Mouse (Mus musculus) ovary, postnatal 10 days (tissue): ENCODE data around the gene Nhsl2.
"Not testable (repeated sequence)": the region's sequence is repeated elsewhere in the genome, so short reads cannot be mapped to it uniquely, and the experiment has no call there.

Experiments used
- DNase-seq: peaks from one replicate; pipeline ENCODE4 v3.0.0; 2022; ENCODE audit warnings: low spot score

Nhsl2 gene

DNA sequence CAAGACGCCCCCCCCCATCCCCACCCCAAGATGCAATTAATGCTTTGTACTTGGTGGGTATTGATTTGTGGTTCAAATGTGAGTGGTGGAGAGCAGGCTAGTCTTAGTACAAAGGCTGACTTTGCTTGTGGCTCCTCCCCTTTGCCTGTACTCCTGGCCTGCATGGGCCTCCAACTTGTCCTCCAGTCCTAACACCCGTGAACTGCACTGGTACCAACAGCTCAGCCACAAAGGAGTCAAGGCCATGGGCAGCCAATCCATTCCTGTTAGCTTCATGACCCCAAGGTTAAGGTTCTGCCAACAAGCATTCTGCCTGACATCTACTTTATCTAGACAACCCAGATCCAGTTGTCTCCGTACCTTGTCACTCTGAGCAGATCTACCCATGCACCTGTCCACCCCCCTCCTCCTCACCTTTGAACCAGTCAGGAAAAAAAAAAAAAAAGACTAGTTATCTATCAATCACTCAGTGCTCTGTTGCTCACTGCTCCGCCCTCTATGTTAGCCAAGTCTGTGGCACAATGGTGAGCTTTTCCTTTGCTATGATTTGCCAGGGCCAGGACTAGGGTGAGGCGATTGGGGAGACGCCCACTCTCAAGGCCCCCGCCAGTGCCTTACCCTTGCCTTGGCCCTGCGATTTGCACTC, 236.7 kb downstream of the Nhsl2 start:
- DNase-seq = no peak

DNA sequence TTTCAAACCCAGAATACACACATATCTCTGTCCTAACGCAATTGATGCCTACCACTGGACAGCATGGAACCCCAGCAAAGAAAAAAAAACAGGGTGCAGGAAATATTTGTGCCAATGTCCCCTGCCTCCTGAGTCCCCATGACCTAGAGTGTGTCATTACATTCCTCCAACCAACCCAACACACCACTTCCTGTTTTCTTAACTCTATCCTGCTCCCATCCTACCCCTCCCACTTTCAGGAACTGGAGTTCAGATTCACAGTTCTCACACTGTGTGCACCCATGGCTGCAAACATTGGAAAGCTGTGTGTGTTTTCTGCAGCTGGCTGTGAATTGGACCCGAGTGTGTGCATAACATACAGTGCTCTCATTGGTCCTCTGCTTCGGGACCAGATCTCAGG, 241.4 kb downstream of the Nhsl2 start:
- no peak for DNase-seq

DNA sequence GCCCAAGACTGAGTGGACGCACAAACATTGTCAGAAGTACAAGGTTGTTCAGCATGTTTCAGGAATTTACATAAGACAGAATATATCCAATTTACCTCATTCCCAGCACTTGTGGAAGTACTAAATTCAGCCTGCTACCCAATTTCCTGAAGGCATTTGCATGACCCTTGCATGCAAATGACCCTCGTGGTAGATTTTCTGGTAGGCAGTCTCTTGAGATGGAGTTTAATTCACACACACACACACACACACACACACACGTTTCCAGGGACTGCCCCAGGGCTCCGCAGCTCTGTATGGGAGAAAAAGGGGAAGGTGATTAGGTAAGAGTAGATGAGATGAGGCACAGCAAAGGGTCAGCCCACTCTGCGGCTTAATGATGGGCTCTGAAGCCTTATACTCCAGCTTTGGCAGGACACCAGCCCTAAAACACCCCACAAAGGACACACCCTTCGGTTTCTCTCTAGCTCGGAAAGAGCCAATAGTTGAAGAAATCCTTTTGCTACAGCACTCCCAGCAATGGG, 245.3 kb downstream of the Nhsl2 start:
- no peak for DNase-seq

DNA sequence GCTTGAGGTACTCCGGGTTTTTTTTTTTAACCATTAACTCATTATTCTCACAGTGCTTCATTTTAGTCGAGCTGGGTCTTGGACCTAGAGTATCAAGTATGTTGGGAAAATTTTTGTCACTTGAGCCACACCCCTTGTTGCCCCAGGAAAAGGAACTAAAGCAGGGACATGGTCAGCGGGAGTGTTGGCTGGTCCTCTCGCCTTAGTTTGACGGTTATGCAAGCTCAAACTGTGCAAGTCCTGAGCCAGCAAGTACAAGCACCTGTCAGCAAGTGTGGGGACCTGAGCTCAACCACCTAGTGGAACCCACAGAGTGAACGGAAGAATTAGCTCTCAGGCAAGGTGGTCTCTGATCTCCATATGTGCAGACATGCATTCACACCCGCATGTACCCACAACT, 252.7 kb downstream of the Nhsl2 start:
- DNase-seq = no peak

DNA sequence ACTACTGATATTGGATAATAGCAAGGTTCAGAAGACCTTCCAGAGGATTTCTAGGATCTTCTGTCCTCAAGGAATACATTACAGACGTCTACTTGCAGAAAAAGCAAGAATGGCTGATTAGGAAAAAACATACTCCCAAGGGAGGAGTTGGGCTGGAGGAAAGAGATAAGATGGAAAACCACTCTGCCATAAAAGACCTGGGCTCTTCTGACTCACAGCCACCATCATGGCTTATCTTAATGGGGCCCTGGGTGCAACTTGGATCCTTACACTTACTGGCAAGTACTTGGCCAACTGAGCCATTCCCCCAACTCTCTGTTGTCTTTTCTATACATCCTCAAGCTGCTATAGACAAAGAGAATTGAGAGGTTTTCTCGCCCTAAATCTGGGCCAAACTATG, 254.6 kb downstream of the Nhsl2 start:
- not testable (repeated sequence) for DNase-seq

DNA sequence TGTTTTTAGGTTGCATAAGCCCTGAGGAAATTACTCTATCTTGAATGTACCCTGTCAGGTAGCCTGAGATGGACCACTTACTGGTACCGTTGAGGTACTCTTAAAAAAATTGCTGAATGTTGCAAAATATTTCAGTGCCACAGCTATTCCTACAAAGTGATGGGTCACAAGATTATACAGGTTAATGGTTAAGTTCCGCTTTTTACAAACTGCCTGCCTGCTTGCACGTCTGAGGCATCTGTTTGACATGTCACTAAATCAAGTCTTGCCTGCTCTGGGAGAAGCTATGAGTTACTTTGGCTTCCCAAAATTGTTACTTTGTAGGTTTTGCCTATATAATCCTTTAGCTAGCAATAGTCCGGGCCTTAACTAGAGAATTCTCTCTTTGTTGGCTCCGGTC, 260.2 kb downstream of the Nhsl2 start:
- not testable (repeated sequence) for DNase-seq

DNA sequence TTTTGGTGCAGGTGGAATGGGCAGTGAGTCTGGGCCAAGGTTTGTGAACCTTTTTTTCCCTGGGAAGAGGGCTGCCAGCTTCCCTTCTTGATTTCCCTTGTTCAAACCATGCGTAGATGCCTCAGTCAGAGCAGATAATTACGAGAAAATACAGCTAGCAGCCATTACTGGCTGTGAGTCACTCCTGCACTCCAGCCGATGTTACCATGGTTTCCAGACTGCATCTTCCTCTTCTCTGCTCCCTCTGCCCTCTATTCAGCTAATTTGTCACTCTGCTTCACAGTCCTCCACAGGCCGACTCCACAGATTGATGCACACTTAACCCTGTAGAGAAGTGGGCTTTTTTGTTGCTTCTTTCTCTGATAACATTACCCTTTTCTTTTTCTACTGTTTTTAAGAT, 266.5 kb downstream of the Nhsl2 start:
- DNase-seq = no peak

DNA sequence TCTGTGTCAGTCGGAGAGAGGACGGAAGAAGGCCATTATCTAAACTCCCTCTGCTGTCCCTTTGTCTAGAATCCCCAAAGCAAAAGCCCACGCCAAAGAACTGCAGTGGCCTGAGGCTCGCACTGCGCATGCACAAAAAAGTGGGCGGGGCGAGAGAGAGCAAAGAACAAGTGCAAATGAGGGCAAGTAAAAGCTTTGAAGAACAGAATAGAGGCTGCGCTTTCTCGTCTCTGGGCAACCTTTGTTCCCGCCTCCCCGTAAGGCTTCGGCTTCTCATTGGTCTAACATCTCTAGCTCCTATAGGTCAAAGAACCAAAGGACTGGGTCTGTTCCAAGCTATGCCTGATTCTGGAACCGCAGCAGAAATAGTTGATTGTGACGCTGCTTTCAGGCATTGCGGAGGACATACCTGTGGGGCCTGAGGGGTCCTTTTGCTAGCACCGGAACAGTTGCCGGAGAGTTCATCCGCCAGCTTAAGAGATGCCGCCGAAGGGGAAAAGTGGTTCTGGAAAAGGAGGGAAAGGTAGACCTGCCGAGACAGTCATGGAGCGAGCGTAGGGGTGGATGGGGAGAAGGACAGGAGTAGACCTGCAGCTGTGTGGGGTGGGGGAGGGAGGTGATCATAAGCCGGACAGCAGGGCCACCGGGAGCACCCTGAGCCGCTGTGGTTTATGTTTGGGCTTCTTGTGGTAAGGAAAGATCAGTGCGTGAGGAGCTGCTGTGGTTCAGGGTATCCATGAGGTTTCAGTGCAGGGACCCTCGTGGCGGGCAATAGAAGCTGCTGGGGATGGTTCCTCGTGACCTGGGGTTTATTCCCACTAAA, 270.1 kb downstream of the Nhsl2 start, which contains the start of gene Pin4:
Pin4 (plus strand) TSS at position 406 of the 823 bp plus-strand sequence.
- peak; percentile 67 for DNase-seq

DNA sequence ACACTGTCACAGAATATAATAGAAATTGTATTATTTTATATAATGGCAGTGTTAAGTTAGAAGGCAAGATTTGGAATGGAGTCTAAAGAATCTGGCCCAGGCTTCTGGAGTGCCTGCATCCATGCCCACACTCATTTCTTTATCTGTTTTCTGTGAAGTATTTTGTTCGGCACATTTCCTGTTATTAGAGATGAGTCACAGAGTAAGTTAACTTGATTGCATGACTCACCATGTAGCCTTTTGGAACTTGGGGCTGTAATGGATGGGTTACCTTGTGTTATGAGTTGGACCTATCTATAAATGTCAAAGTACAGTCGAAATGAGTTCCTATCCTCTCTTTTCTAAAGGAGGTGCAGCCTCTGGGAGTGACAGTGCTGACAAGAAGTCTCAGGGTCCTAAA, 272.1 kb downstream of the Nhsl2 start:
- DNase-seq = no peak

DNA sequence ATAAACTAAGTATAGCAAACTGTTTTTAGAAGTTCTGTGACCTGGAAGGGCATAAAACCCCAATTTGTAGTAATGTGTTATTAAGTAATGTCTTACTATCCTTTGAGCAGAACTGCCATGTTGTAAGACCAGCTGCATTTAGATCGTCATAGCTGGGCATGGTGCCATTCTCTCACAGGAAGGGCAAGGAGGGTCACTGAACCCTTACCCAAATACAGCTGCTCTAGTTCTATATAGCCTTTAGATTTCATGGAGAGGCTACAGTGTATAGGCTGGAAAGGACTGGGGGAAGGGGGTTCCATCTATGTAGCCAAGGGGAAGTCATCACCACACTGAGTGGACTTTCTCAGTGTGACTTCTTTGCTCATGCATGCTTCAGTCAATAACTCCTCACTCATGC, 292.0 kb downstream of the Nhsl2 start:
- DNase-seq = no peak
